Mouse (Mus musculus): ENCODE data around the gene Wdfy4.

The Wdfy4 gene

DNA sequence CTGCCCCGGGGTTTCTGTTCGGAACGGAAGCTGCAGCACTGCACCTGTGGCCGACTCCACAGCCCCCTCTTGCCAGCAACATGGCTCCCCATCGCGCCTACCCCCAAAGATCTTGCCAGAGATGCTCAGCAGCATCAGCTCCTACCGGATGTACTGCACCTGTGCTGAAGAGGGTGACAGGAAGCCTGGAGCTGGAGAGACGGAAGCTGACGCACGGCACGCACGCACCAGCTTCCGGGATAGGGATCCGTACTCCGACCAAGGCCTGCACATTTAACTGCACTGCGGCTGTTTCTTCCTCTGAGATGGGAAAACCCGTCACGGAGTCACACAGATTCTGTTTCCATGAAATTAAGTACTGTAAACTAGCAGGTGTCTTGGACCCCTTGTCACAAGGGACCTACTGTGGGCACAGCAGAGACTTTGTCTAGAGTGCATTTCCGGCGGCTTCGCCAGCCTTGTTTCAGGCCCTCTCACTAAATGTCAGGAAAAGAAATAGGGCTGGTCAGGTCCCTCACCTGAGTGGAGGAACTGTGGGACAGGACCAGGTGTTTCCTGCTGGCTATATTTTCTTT, 4.6 kb upstream of the Wdfy4 start:
- DNase-seq (ENCODE audit: low spot score in 2 of 2): no peak

DNA sequence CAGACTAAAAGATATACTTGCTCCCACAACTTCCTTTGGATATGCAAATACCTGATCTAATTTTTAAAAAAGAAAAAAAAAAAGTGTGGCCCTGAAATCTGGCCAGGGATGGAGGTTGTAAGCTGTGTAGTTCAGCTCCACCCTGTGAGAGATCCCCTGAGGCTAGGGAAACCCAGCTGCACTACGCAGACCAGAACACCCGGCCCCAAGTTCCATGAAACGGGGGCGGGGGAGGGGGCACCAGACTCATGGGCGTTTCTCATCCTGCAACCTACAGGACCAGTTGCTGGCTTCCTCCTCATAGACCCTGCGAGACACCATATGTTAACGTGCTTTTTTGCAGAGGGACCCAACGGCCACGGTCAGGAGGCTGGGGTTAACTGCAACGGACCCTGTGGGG, 3.9 kb upstream of the Wdfy4 start:
- DNase-seq (ENCODE audit: low spot score in 2 of 2): no peak

- no peak for DNase-seq (ENCODE audit: low spot score in 2 of 2)
These were observed 1.9 kb upstream of the Wdfy4 start for GRCm38 (mm10) chr14:33187201-33187600.

GRCm38 (mm10) chr14:33180102-33180501, 5.2 kb downstream of the Wdfy4 start:
- no peak for DNase-seq (ENCODE audit: low spot score in 2 of 2)

- no peak for DNase-seq (ENCODE audit: low spot score in 2 of 2)
These were observed 10.1 kb downstream of the Wdfy4 start for GRCm38 (mm10) chr14:33175059-33175821.

DNA sequence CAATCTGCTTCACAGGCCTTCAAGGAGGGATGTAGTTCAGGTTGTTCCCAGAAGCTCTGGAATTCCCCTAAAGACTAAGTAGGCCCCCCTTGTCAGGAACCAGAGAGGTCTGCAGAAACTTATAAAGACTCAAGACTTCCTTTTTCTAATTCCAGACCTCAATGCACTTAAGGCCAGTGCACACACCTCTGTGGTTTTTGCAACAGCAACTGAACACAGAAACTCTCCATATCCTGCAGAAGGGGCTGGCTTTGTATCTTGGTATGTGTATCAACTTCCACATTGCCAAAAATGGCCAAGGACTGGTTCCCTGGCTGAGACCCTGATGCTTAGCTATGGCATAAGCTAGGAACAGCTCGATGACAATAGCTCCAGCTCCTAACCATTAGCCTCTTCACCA, 13.4 kb downstream of the Wdfy4 start:
- no peak for DNase-seq (ENCODE audit: low spot score in 2 of 2)

- no peak for DNase-seq (ENCODE audit: low spot score in 2 of 2)
These were observed 16.6 kb downstream of the Wdfy4 start for GRCm38 (mm10) chr14:33168750-33169149.

DNA sequence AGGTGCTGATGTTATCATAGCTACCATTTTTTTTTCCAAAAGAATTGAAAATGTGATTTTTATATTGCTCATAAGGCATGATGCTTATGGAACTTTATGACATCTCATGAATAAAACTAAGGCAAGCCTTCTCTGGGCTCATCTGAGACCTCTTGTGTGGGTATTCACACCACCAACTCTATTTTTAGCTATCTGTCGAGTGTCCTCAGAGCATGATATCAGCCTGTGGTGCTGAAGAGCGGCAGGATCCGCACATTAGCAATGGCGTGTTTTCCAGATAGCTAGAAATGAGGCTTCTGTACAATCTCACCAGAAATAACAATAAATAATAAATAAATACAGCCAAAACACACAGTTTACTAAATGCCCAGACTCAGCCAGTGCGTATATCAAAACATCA, 23.1 kb downstream of the Wdfy4 start:
- no peak for DNase-seq (ENCODE audit: low spot score in 2 of 2)

DNA sequence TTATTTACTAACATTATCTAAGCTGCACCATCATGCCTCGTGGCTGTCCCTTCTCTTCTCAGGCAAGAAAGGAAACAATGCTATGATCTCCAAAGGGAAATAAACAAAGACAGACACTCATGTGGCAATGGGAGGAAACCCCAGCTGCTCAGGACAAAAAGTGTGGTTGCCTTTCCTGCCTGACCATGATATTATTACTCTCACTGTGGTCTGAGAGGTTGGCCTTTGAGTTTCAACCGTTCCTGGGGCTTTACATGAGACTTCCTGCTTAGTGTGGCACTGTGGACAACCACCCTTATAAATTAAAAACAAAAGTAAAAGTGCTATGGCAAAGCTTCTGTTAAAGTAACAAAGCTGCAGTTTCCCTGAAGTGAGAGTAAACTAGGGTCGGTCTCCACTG, 27.0 kb downstream of the Wdfy4 start:
- DNase-seq (ENCODE audit: low spot score in 2 of 2): no peak

DNA sequence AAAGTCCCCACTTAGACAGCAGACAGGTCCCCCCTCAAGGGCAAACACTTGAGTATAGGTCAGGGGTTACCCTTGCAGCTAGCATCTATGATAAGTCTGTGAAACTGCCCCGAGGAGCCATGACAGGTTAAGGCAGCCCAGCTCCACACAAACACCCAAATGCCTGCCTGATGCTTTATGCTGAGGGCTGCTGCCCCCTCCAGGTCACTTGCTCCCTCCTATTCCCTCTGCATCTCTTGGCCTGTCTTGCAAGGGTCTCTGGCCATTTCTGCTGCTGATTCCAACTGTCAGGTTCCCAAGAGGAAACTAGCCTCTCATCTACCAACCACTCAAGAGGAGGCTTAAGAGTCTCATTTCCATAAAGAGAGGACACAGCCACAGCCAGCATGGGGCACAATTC, 32.4 kb downstream of the Wdfy4 start:
- no peak for DNase-seq (ENCODE audit: low spot score in 2 of 2)

DNA sequence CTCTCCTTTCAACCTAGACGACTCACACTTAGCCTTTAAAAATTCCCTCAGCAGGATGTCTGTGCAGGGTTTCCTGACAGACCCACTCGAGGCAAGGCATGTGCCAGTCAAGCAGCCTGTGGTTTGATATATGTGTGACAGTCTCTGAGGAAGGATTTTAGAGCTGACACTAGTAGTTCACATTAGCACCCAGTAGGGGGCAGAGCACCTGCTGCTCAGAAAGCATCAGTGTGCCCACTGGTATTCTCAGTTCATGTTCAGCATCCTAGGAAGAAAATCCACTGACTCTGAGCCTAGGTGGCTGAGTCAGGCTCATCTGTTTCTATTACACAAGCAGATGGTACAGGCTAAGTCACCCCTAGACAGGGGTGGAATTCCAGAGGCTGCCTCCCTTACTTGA, 39.0 kb downstream of the Wdfy4 start:
- DNase-seq (ENCODE audit: low spot score in 2 of 2): no peak

DNA sequence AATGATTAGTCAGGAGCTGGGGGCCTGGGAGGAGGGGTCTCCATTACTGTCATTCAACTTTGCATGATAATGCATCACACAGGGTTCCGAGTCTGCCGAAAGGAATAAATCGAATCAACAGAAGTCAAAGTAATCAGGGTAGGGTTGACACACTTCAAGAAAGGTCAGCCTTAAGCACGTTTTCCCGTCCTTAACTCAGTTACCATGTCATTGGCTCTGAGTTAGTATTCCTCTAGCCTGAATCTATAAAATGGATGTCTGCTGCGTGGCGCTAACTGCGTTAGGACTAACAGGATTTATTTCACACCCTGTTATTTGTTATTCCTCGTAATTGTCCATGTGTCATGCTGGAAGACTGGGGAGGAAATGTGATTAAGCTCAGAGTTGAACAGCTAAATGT, 48.5 kb downstream of the Wdfy4 start:
- DNase-seq (ENCODE audit: low spot score in 2 of 2): no peak

- DNase-seq (ENCODE audit: low spot score in 2 of 2): no peak
These were observed 50.1 kb downstream of the Wdfy4 start for GRCm38 (mm10) chr14:33135170-33135569.

DNA sequence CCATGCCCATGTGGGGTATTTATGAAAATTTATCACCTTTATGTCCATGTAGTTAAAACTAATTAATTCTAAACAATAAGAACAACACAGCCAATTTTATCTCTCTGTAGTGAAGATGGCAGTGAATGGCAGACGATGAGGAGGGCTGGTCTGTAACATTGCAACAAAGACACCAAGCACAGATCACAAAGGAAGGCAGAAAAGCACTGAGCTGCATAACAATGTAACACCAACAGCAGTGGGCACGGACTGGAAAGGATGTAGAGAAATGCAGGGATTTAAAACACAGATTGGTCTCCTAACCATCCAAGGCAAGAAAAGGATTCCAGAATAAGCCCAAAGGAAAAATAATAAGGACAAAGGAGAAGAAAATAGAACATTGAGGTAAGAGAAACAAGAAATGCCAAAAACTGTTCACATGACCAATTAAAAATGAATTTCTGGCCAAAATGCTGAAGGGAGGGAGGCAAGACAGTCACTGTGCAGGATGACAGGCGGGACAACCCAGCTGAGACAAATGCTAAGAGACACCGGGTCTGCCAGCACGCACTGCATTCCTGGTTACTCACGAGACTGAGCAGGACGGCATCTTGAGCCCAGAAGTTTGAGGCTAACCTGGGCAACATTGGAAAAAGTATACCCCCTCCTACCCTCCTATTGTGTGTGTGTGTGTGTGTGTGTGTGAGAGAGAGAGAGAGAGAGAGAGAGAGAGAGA, 54.1 kb downstream of the Wdfy4 start:
- no peak for DNase-seq (ENCODE audit: low spot score in 2 of 2)

GRCm38 (mm10) chr14:33116590-33116989, 68.7 kb downstream of the Wdfy4 start:
- DNase-seq (ENCODE audit: low spot score in 2 of 2): no peak

GRCm38 (mm10) chr14:33104809-33105208, 80.5 kb downstream of the Wdfy4 start:
- no peak for DNase-seq (ENCODE audit: low spot score in 2 of 2)

- no peak for DNase-seq (ENCODE audit: low spot score in 2 of 2)
These were observed 83.7 kb downstream of the Wdfy4 start for GRCm38 (mm10) chr14:33101609-33102008.

GRCm38 (mm10) chr14:33099926-33100325, 85.4 kb downstream of the Wdfy4 start:
- DNase-seq (ENCODE audit: low spot score in 2 of 2): no peak

GRCm38 (mm10) chr14:33099111-33099510, 86.2 kb downstream of the Wdfy4 start:
- DNase-seq (ENCODE audit: low spot score in 2 of 2): no peak

- no peak for DNase-seq (ENCODE audit: low spot score in 2 of 2)
These were observed 88.8 kb downstream of the Wdfy4 start for GRCm38 (mm10) chr14:33096462-33096861.

GRCm38 (mm10) chr14:33083326-33083725, 102.0 kb downstream of the Wdfy4 start:
- DNase-seq (ENCODE audit: low spot score in 2 of 2): no peak

DNA sequence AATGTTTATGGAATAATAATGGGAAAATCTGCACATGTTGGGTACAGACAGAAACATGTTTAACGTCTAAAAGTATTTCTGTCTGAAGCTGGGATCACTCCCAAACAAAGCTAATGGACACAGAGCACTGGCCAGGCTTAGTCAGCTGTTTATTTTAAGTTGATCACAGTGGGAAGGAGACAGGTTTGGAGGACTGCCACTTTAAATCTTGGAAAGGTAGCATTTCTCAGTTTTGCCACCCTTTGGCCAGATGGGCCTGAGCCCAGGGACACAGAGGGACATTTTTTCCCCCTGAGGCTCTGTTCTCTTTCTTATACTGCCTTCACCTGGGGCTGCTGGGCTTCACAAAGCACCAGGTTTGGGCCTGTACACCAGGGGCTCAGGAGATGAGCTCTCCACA, 103.0 kb downstream of the Wdfy4 start:
- DNase-seq (ENCODE audit: low spot score in 2 of 2): no peak

- no peak for DNase-seq (ENCODE audit: low spot score in 2 of 2)
These were observed 103.9 kb downstream of the Wdfy4 start for GRCm38 (mm10) chr14:33081370-33081860.
